Mouse (Mus musculus) embryonic fibroblast, embryonic 13.5 days (primary cell): ENCODE measurements around the gene Dmtf1. TPM values are rescaled to one million over a fixed set of nuclear protein-coding genes. Genes with fewer than 3 reads are reported as not detected.

Experiments
- H3K27ac ChIP-seq: 2 replicates; pipeline ENCODE4 v1.5.1; 2012; ENCODE audit warnings: low read length, control low read depth, inconsistent platforms; ENCODE audit not compliant: insufficient read depth
- H3K4me1 ChIP-seq: 2 replicates; pipeline ENCODE4 v1.6.1; 2011; ENCODE audit warnings: low read length; ENCODE audit not compliant: control insufficient read depth, insufficient read depth
- H3K4me3 ChIP-seq: 2 replicates; pipeline ENCODE4 v1.5.1; 2011; ENCODE audit warnings: mild to moderate bottlenecking, control low read depth, low read length; ENCODE audit not compliant: insufficient read depth
- CTCF ChIP-seq: IDR thresholded peaks from 2 replicates; pipeline ENCODE4 v1.5.1; 2011; ENCODE audit warnings: mild to moderate bottlenecking, control low read depth, low read length, moderate library complexity, borderline replicate concordance; ENCODE audit not compliant: insufficient read depth
- POLR2A ChIP-seq: IDR thresholded peaks from 2 replicates; pipeline ENCODE4 v1.6.1; 2011; ENCODE audit warnings: low read depth, mild to moderate bottlenecking, control low read depth, low read length, moderate library complexity
- polyA plus RNA-seq: library from polyadenylated mRNA; stranded (reverse); fragments of >200 nt; gene quantifications from 2 replicates; pipeline ENCODE4 v1.2.4, GENCODE M21; 2011; ENCODE audit warnings: low read depth; ENCODE audit not compliant: missing spikeins, insufficient read length

The Dmtf1 gene
- polyA plus RNA-seq, 1 experiment = 62.3 TPM

- H3K4me1 ChIP-seq = no peaks in the 10 kb centered on the region
- no peak overlapping the region for H3K4me3 ChIP-seq
- TF ChIP-seq CTCF = no peak
- no peak for TF ChIP-seq POLR2A
- H3K27ac ChIP-seq = no peak overlapping the region
These were observed 52.0 kb downstream of the Dmtf1 start for GRCm38 (mm10) chr5:9109582-9109981.

- H3K4me1 ChIP-seq = no peaks in the 10 kb centered on the region
- H3K27ac ChIP-seq = no peak overlapping the region
- H3K4me3 ChIP-seq = no peak overlapping the region
- TF ChIP-seq POLR2A (no peak), CTCF (no peak)
These were observed 53.1 kb downstream of the Dmtf1 start for GRCm38 (mm10) chr5:9108490-9108889.

GRCm38 (mm10) chr5:9107296-9108089 lies 54.1 kb downstream of the Dmtf1 start:
- TF ChIP-seq CTCF = no peak
- TF ChIP-seq POLR2A = no peak
- Histone ChIP-seq H3K4me3 (no peak overlapping the region), H3K4me1 (no peaks in the 10 kb centered on the region), H3K27ac (no peak overlapping the region)

GRCm38 (mm10) chr5:9106806-9107205 lies 54.8 kb downstream of the Dmtf1 start:
- H3K4me3 ChIP-seq = no peak overlapping the region
- TF ChIP-seq POLR2A (no peak), CTCF (no peak)
- no peaks in the 10 kb centered on the region for H3K4me1 ChIP-seq
- H3K27ac ChIP-seq = no peak overlapping the region

GRCm38 (mm10) chr5:9103958-9104357 lies 57.6 kb downstream of the Dmtf1 start:
- no peaks in the 10 kb centered on the region for H3K4me1 ChIP-seq
- TF ChIP-seq CTCF = no peak
- no peak for TF ChIP-seq POLR2A
- no peak overlapping the region for H3K4me3 ChIP-seq
- no peak overlapping the region for H3K27ac ChIP-seq

GRCm38 (mm10) chr5:9102696-9103095 lies 58.9 kb downstream of the Dmtf1 start:
- Histone ChIP-seq H3K27ac (no peak overlapping the region), H3K4me1 (no peaks in the 10 kb centered on the region), H3K4me3 (no peak overlapping the region)
- TF ChIP-seq CTCF = no peak
- TF ChIP-seq POLR2A = no peak

GRCm38 (mm10) chr5:9100849-9101801 lies 60.5 kb downstream of the Dmtf1 start:
- Histone ChIP-seq H3K4me1 (no peaks in the 10 kb centered on the region), H3K4me3 (peak overlapping the region; percentile 49), H3K27ac (no peak overlapping the region)
- no peak for TF ChIP-seq POLR2A
- TF ChIP-seq CTCF = no peak

- Histone ChIP-seq H3K4me3 (peak within 1 kb of the TSS; percentile 49), H3K4me1 (no peaks in the 10 kb centered on the region), H3K27ac (no peak within 1 kb of the TSS)
- TF ChIP-seq POLR2A = no peak
- TF ChIP-seq CTCF = no peak
These were observed 61.2 kb downstream of the Dmtf1 start, which contains the start of gene Tmem243 for GRCm38 (mm10) chr5:9100207-9100848. TSS of gene Tmem243 (plus strand) at chr5:9100668.

- no peak overlapping the region for H3K27ac ChIP-seq
- TF ChIP-seq CTCF = no peak
- no peak for TF ChIP-seq POLR2A
- no peaks in the 10 kb centered on the region; the same call in 1 of the 2 replicates for H3K4me1 ChIP-seq
- H3K4me3 ChIP-seq = no peak overlapping the region
These were observed 68.1 kb downstream of the Dmtf1 start for GRCm38 (mm10) chr5:9093490-9093889.
